Mouse (Mus musculus): Measurements from ENCODE around the gene Scap. TPM values are rescaled to one million over a fixed set of nuclear protein-coding genes. Genes with fewer than 3 reads are reported as not detected.
"Not testable (repeated sequence)": the region's sequence is repeated elsewhere in the genome, so short reads cannot be mapped to it uniquely, and the experiment has no call there.

Scap gene
- polyA plus RNA-seq, 1 experiment: 42.1 TPM

GRCm38 (mm10) chr9:110366746-110367145, 33.7 kb downstream of the Scap start:
- 19% methylated on average over 5 of the region's 5 CpGs for WGBS
- no peak for DNase-seq
- Histone ChIP-seq H3K4me3 (replicated peaks; ENCODE audit: extremely low read depth, low read depth, low read length) (no peak overlapping the region), H3K4me1 (ENCODE audit: control insufficient read depth, insufficient read depth, low read length) (peaks cover 4% of the 10 kb centered on the region; the same call in 1 of the 2 replicates)
- TF ChIP-seq CTCF (IDR thresholded peaks at IDR 0.05; ENCODE audit: insufficient read depth, low read length): no peak
- TF ChIP-seq POLR2A (IDR thresholded peaks at IDR 0.05; ENCODE audit: borderline replicate concordance, extremely low read depth, low read depth, low read length): no peak

GRCm38 (mm10) chr9:110369860-110370259, 36.8 kb downstream of the Scap start:
- 80% methylated on average over 3 of the region's 3 CpGs for WGBS
- peaks cover 4% of the 10 kb centered on the region; the same call in 1 of the 2 replicates for H3K4me1 ChIP-seq (ENCODE audit: control insufficient read depth, insufficient read depth, low read length)
- TF ChIP-seq CTCF (IDR thresholded peaks at IDR 0.05; ENCODE audit: insufficient read depth, low read length): no peak
- TF ChIP-seq POLR2A (IDR thresholded peaks at IDR 0.05; ENCODE audit: borderline replicate concordance, extremely low read depth, low read depth, low read length): no peak
- no peak for DNase-seq
- H3K4me3 ChIP-seq (replicated peaks; ENCODE audit: extremely low read depth, low read depth, low read length): no peak overlapping the region

- TF ChIP-seq POLR2A (IDR thresholded peaks at IDR 0.05; ENCODE audit: borderline replicate concordance, extremely low read depth, low read depth, low read length): no peak
- no peak for TF ChIP-seq CTCF (IDR thresholded peaks at IDR 0.05; ENCODE audit: insufficient read depth, low read length)
- DNase-seq: no peak
- WGBS: 93% methylated on average over 13 of the region's 13 CpGs
- no peak overlapping the region for H3K4me3 ChIP-seq (replicated peaks; ENCODE audit: extremely low read depth, low read depth, low read length)
- H3K4me1 ChIP-seq (ENCODE audit: control insufficient read depth, insufficient read depth, low read length): no peaks in the 10 kb centered on the region
Observed at GRCm38 (mm10) chr9:110373871-110374270, 40.8 kb downstream of the Scap start.

GRCm38 (mm10) chr9:110375668-110376067, 42.6 kb downstream of the Scap start:
- DNase-seq: no peak
- WGBS: 92% methylated on average over 3 of the region's 3 CpGs
- TF ChIP-seq POLR2A (IDR thresholded peaks at IDR 0.05; ENCODE audit: borderline replicate concordance, extremely low read depth, low read depth, low read length): no peak
- TF ChIP-seq CTCF (IDR thresholded peaks at IDR 0.05; ENCODE audit: insufficient read depth, low read length): no peak
- H3K4me3 ChIP-seq (replicated peaks; ENCODE audit: extremely low read depth, low read depth, low read length): no peak overlapping the region
- H3K4me1 ChIP-seq (ENCODE audit: control insufficient read depth, insufficient read depth, low read length): no peaks in the 10 kb centered on the region

GRCm38 (mm10) chr9:110377655-110378054, 44.6 kb downstream of the Scap start:
- DNase-seq; H3K4me3 ChIP-seq (replicated peaks; ENCODE audit: extremely low read depth, low read depth, low read length); H3K4me1 ChIP-seq (ENCODE audit: control insufficient read depth, insufficient read depth, low read length): not testable (repeated sequence)
- WGBS: 89% methylated on average over 15 of the region's 15 CpGs

- H3K4me1 ChIP-seq (ENCODE audit: control insufficient read depth, insufficient read depth, low read length): no peaks in the 10 kb centered on the region
- TF ChIP-seq POLR2A (IDR thresholded peaks at IDR 0.05; ENCODE audit: borderline replicate concordance, extremely low read depth, low read depth, low read length): no peak
- no peak for TF ChIP-seq CTCF (IDR thresholded peaks at IDR 0.05; ENCODE audit: insufficient read depth, low read length)
- 95% methylated on average over 8 of the region's 8 CpGs for WGBS
- no peak for DNase-seq
- no peak overlapping the region for H3K4me3 ChIP-seq (replicated peaks; ENCODE audit: extremely low read depth, low read depth, low read length)
Observed at GRCm38 (mm10) chr9:110379361-110379760, 46.3 kb downstream of the Scap start.

- peak; percentile 24 for DNase-seq
- TF ChIP-seq CTCF (IDR thresholded peaks at IDR 0.05; ENCODE audit: insufficient read depth, low read length) (no peak), POLR2A (IDR thresholded peaks at IDR 0.05; ENCODE audit: borderline replicate concordance, extremely low read depth, low read depth, low read length) (no peak)
- peak overlapping the region; percentile 6 for H3K4me3 ChIP-seq (replicated peaks; ENCODE audit: extremely low read depth, low read depth, low read length)
- no peaks in the 10 kb centered on the region for H3K4me1 ChIP-seq (ENCODE audit: control insufficient read depth, insufficient read depth, low read length)
- 40% methylated on average over 21 of the region's 21 CpGs for WGBS
Observed at GRCm38 (mm10) chr9:110380662-110381061, 47.6 kb downstream of the Scap start.

- DNase-seq: no peak
- no peak overlapping the region for H3K4me3 ChIP-seq (replicated peaks; ENCODE audit: extremely low read depth, low read depth, low read length)
- WGBS: 69% methylated on average over 12 of the region's 12 CpGs
- H3K4me1 ChIP-seq (ENCODE audit: control insufficient read depth, insufficient read depth, low read length): no peaks in the 10 kb centered on the region
- TF ChIP-seq CTCF (IDR thresholded peaks at IDR 0.05; ENCODE audit: insufficient read depth, low read length): no peak
- no peak for TF ChIP-seq POLR2A (IDR thresholded peaks at IDR 0.05; ENCODE audit: borderline replicate concordance, extremely low read depth, low read depth, low read length)
Observed at GRCm38 (mm10) chr9:110381292-110381691, 48.2 kb downstream of the Scap start.

- TF ChIP-seq POLR2A (IDR thresholded peaks at IDR 0.05; ENCODE audit: borderline replicate concordance, extremely low read depth, low read depth, low read length) (no peak), CTCF (IDR thresholded peaks at IDR 0.05; ENCODE audit: insufficient read depth, low read length) (no peak)
Observed at GRCm38 (mm10) chr9:110384369-110384929, 51.4 kb downstream of the Scap start.

GRCm38 (mm10) chr9:110388011-110388410, 54.9 kb downstream of the Scap start:
- DNase-seq: no peak
- Histone ChIP-seq H3K4me1 (ENCODE audit: control insufficient read depth, insufficient read depth, low read length) (no peaks in the 10 kb centered on the region), H3K4me3 (replicated peaks; ENCODE audit: extremely low read depth, low read depth, low read length) (no peak overlapping the region)
- WGBS: 97% methylated on average over 7 of the region's 7 CpGs
- no peak for TF ChIP-seq POLR2A (IDR thresholded peaks at IDR 0.05; ENCODE audit: borderline replicate concordance, extremely low read depth, low read depth, low read length)
- TF ChIP-seq CTCF (IDR thresholded peaks at IDR 0.05; ENCODE audit: insufficient read depth, low read length): no peak

More at GRCm38 (mm10) chr9:110384369-110384929, 51.4 kb downstream of the Scap start:
- WGBS: 80% methylated on average over 7 of the region's 7 CpGs
- H3K4me1 ChIP-seq (ENCODE audit: control insufficient read depth, insufficient read depth, low read length): no peaks in the 10 kb centered on the region
- H3K4me3 ChIP-seq (replicated peaks; ENCODE audit: extremely low read depth, low read depth, low read length): no peak overlapping the region
- no peak for DNase-seq

Data from lung, adult 2 months (tissue).